Mouse (Mus musculus): Measurements from ENCODE around the gene Iars. TPM values are rescaled to one million over a fixed set of nuclear protein-coding genes. Genes with fewer than 3 reads are reported as not detected.

Gene Iars
- polyA plus RNA-seq, 1 experiment from 2014 or later, result 15.1 TPM

- Histone ChIP-seq H3K36me3 (ENCODE audit: insufficient read depth, low read length) (no peaks in the 10 kb centered on the region), H3K4me2 (replicated peaks; ENCODE audit: low read depth, low read length) (no peak overlapping the region), H3K9me3 (ENCODE audit: low read length) (no peaks in the 10 kb centered on the region), H3K4me3 (ENCODE audit: low read depth, low read length) (no peak overlapping the region), H3K4me1 (ENCODE audit: insufficient read depth, low read depth, low read length) (no peaks in the 10 kb centered on the region; the same call in 1 of the 2 replicates), H3K27ac (ENCODE audit: low read length) (no peak overlapping the region), H3K27me3 (replicated peaks; ENCODE audit: insufficient read depth, low read length) (no peaks in the 10 kb centered on the region), H3K9ac (replicated peaks; ENCODE audit: low read depth) (no peak overlapping the region)
- TF ChIP-seq CTCF (IDR thresholded peaks at IDR 0.05) (peak; percentile 34; the same call in 1 of the 2 replicates), EP300 (IDR thresholded peaks at IDR 0.05) (no peak)
- 35% methylated on average over 2 of the region's 2 CpGs for WGBS
- DNase-seq (ENCODE audit: low spot score) (peak; percentile 4), ATAC-seq (no peak)
Observed at GRCm38 (mm10) chr13:49651136-49651535, 30.8 kb upstream of the Iars start.

- Histone ChIP-seq H3K4me2 (replicated peaks; ENCODE audit: low read depth, low read length) (peak overlapping the region; percentile 95), H3K9me3 (ENCODE audit: low read length) (no peaks in the 10 kb centered on the region), H3K27ac (ENCODE audit: low read length) (no peak overlapping the region), H3K4me3 (ENCODE audit: low read depth, low read length) (peak overlapping the region; percentile 57), H3K27me3 (replicated peaks; ENCODE audit: insufficient read depth, low read length) (no peaks in the 10 kb centered on the region), H3K9ac (replicated peaks; ENCODE audit: low read depth) (no peak overlapping the region), H3K4me1 (ENCODE audit: insufficient read depth, low read depth, low read length) (no peaks in the 10 kb centered on the region; the same call in 1 of the 2 replicates), H3K36me3 (ENCODE audit: insufficient read depth, low read length) (no peaks in the 10 kb centered on the region)
- ATAC-seq, result no peak
- under 1% methylated on average over 4 of the region's 4 CpGs for WGBS
- no peak for TF ChIP-seq CTCF (IDR thresholded peaks at IDR 0.05)
- TF ChIP-seq EP300 (IDR thresholded peaks at IDR 0.05), result no peak
- no peak for DNase-seq (ENCODE audit: low spot score)
Observed at GRCm38 (mm10) chr13:49651781-49652351, 30.0 kb upstream of the Iars start.

GRCm38 (mm10) chr13:49652481-49653179 is 29.3 kb upstream of the Iars start, which contains the start of the genes Cenpp and Nol8:
Gene Cenpp, minus strand, starts transcription at chr13:49652785.
Gene Nol8, plus strand, starts transcription at chr13:49653078.
- peak; percentile 100 for ATAC-seq
- Histone ChIP-seq H3K4me1 (ENCODE audit: insufficient read depth, low read depth, low read length) (no peaks in the 10 kb centered on the region; the same call in 1 of the 2 replicates), H3K27ac (ENCODE audit: low read length) (peak within 1 kb of the TSS; percentile 61), H3K27me3 (replicated peaks; ENCODE audit: insufficient read depth, low read length) (no peaks in the 10 kb centered on the region), H3K4me2 (replicated peaks; ENCODE audit: low read depth, low read length) (peak within 1 kb of the TSS; percentile 95), H3K9ac (replicated peaks; ENCODE audit: low read depth) (peak within 1 kb of the TSS; percentile 46), H3K9me3 (ENCODE audit: low read length) (no peaks in the 10 kb centered on the region), H3K4me3 (ENCODE audit: low read depth, low read length) (peak within 1 kb of the TSS; percentile 57), H3K36me3 (ENCODE audit: insufficient read depth, low read length) (no peaks in the 10 kb centered on the region)
- TF ChIP-seq EP300 (IDR thresholded peaks at IDR 0.05) (peak; percentile 32; the same call in 1 of the 2 replicates), CTCF (IDR thresholded peaks at IDR 0.05) (peak; percentile 21; the same call in 1 of the 2 replicates)
- DNase-seq (ENCODE audit: low spot score), result peak; percentile 99
- WGBS, result 2% methylated on average over 68 of the region's 68 CpGs

GRCm38 (mm10) chr13:49653180-49653541 is 28.7 kb upstream of the Iars start:
- H3K36me3 ChIP-seq (ENCODE audit: insufficient read depth, low read length), result no peaks in the 10 kb centered on the region
- TF ChIP-seq EP300 (IDR thresholded peaks at IDR 0.05) (no peak), CTCF (IDR thresholded peaks at IDR 0.05) (no peak)
- H3K4me2 ChIP-seq (replicated peaks; ENCODE audit: low read depth, low read length), result peak overlapping the region; percentile 80
- H3K27ac ChIP-seq (ENCODE audit: low read length), result peak overlapping the region; percentile 61
- peak overlapping the region; percentile 57 for H3K4me3 ChIP-seq (ENCODE audit: low read depth, low read length)
- no peaks in the 10 kb centered on the region for H3K9me3 ChIP-seq (ENCODE audit: low read length)
- H3K27me3 ChIP-seq (replicated peaks; ENCODE audit: insufficient read depth, low read length), result no peaks in the 10 kb centered on the region
- peak overlapping the region; percentile 46 for H3K9ac ChIP-seq (replicated peaks; ENCODE audit: low read depth)
- under 1% methylated on average over 15 of the region's 16 CpGs for WGBS
- ATAC-seq (peak; percentile 83), DNase-seq (ENCODE audit: low spot score) (peak; percentile 84)
- H3K4me1 ChIP-seq (ENCODE audit: insufficient read depth, low read depth, low read length), result no peaks in the 10 kb centered on the region; the same call in 1 of the 2 replicates

GRCm38 (mm10) chr13:49677793-49678192 is 4.1 kb upstream of the Iars start:
- H3K27ac ChIP-seq (ENCODE audit: low read length), result no peak overlapping the region
- ATAC-seq, result no peak

GRCm38 (mm10) chr13:49682233-49682846 is 440 bp downstream of the Iars start:
- WGBS, result under 1% methylated on average over 20 of the region's 20 CpGs
- DNase-seq (ENCODE audit: low spot score) (no peak), ATAC-seq (peak; percentile 2; the same call in 1 of the 2 replicates)
- H3K4me1 ChIP-seq (ENCODE audit: insufficient read depth, low read depth, low read length), result peaks cover 3% of the 10 kb centered on the region; the same call in 1 of the 2 replicates
- H3K4me3 ChIP-seq (ENCODE audit: low read depth, low read length), result peak overlapping the region; percentile 60
- H3K9me3 ChIP-seq (ENCODE audit: low read length), result no peaks in the 10 kb centered on the region
- TF ChIP-seq CTCF (IDR thresholded peaks at IDR 0.05) (no peak), EP300 (IDR thresholded peaks at IDR 0.05) (no peak)
- H3K27me3 ChIP-seq (replicated peaks; ENCODE audit: insufficient read depth, low read length), result no peaks in the 10 kb centered on the region
- peak overlapping the region; percentile 51 for H3K27ac ChIP-seq (ENCODE audit: low read length)
- H3K36me3 ChIP-seq (ENCODE audit: insufficient read depth, low read length), result 0 out of 2 replicates have a peak, but pooled peaks cover 3% of the 10 kb centered on the region
- peak overlapping the region; percentile 72 for H3K4me2 ChIP-seq (replicated peaks; ENCODE audit: low read depth, low read length)
- H3K9ac ChIP-seq (replicated peaks; ENCODE audit: low read depth), result peak overlapping the region; percentile 64

More at GRCm38 (mm10) chr13:49677793-49678192, 4.1 kb upstream of the Iars start:
- DNase-seq (ENCODE audit: low spot score), result no peak
- WGBS, result 82% methylated on average over 2 of the region's 2 CpGs
- H3K4me2 ChIP-seq (replicated peaks; ENCODE audit: low read depth, low read length), result no peak overlapping the region
- 0 out of 2 replicates have a peak, but pooled peaks cover 5% of the 10 kb centered on the region for H3K36me3 ChIP-seq (ENCODE audit: insufficient read depth, low read length)
- H3K4me1 ChIP-seq (ENCODE audit: insufficient read depth, low read depth, low read length), result peaks cover 3% of the 10 kb centered on the region; the same call in 1 of the 2 replicates
- no peak overlapping the region for H3K9ac ChIP-seq (replicated peaks; ENCODE audit: low read depth)
- H3K27me3 ChIP-seq (replicated peaks; ENCODE audit: insufficient read depth, low read length), result no peaks in the 10 kb centered on the region
- no peaks in the 10 kb centered on the region for H3K9me3 ChIP-seq (ENCODE audit: low read length)
- H3K4me3 ChIP-seq (ENCODE audit: low read depth, low read length), result no peak overlapping the region
- TF ChIP-seq EP300 (IDR thresholded peaks at IDR 0.05) (no peak), CTCF (IDR thresholded peaks at IDR 0.05) (no peak)
